Mouse (Mus musculus): ENCODE results near the gene Itm2b. TPM values are rescaled to one million over a fixed set of nuclear protein-coding genes. Genes with fewer than 3 reads are reported as not detected.

Gene Itm2b
- total and polyA plus RNA-seq, 3 experiments = 104 to 523 (median 507) TPM

GRCm38 (mm10) chr14:73422621-73423020 is 37.5 kb upstream of the Itm2b start:
- TF ChIP-seq TAL1 (conservative IDR thresholded peaks at IDR 0.05; ENCODE audit: low read depth, low read length) (no peak), GATA2 (IDR thresholded peaks at IDR 0.05; ENCODE audit: borderline replicate concordance, low read depth, low read length) (no peak), POLR2AphosphoS5 (IDR thresholded peaks at IDR 0.05; ENCODE audit: insufficient replicate concordance, low read depth, low read length) (no peak), CTCF (IDR thresholded peaks at IDR 0.05; ENCODE audit: low read depth, low read length) (no peak), GATA1 (IDR thresholded peaks at IDR 0.05; ENCODE audit: borderline replicate concordance, low read length) (no peak)
- ATAC-seq (ENCODE audit: extremely low read depth, insufficient number of reproducible peaks, low FRiP score, poor library complexity, severe bottlenecking) (no peak), DNase-seq (ENCODE audit: low spot score) (no peak)
- Histone ChIP-seq H3K27me3 (ENCODE audit: insufficient read depth, low read length) (peaks cover 3% of the 10 kb centered on the region; the same call in 1 of the 2 replicates), H3K4me3 (ENCODE audit: low read depth, low read length) (no peak overlapping the region), H3K36me3 (replicated peaks) (no peaks in the 10 kb centered on the region), H3K4me1 (ENCODE audit: insufficient read depth, low read depth, low read length) (peaks cover 3% of the 10 kb centered on the region), H3K9me3 (replicated peaks) (no peaks in the 10 kb centered on the region)

DNA sequence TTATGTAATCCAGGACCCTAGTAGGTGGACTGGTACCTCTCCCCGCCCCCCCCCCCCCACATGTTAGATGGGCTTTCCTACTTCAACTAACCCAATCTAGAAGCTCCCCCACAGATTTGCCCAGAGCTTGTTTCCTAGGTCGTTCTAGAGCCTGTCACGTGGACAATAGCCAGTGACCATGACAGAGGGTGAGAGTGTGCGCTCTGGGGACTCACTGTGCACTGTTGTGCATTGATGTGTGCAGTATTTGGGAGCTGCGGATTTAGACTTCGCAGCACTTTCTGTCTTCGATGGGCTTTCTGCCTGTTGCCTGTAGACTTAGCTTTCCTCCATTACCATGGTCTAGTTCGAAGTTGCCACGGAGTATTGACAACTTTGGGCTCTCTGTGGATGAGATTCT is 36.5 kb upstream of the Itm2b start:
- H3K4me1 ChIP-seq (ENCODE audit: insufficient read depth, low read depth, low read length) = peaks cover 6% of the 10 kb centered on the region
- peaks cover 7% of the 10 kb centered on the region; the same call in 1 of the 2 replicates for H3K27me3 ChIP-seq (ENCODE audit: insufficient read depth, low read length)
- no peaks in the 10 kb centered on the region for H3K9me3 ChIP-seq (replicated peaks)
- DNase-seq (ENCODE audit: low spot score) (no peak), ATAC-seq (ENCODE audit: extremely low read depth, insufficient number of reproducible peaks, low FRiP score, poor library complexity, severe bottlenecking) (no peak)
- no peak overlapping the region for H3K4me3 ChIP-seq (ENCODE audit: low read depth, low read length)
- no peaks in the 10 kb centered on the region for H3K36me3 ChIP-seq (replicated peaks)
- TF ChIP-seq POLR2AphosphoS5 (IDR thresholded peaks at IDR 0.05; ENCODE audit: insufficient replicate concordance, low read depth, low read length) (no peak), GATA1 (IDR thresholded peaks at IDR 0.05; ENCODE audit: borderline replicate concordance, low read length) (no peak)

DNA sequence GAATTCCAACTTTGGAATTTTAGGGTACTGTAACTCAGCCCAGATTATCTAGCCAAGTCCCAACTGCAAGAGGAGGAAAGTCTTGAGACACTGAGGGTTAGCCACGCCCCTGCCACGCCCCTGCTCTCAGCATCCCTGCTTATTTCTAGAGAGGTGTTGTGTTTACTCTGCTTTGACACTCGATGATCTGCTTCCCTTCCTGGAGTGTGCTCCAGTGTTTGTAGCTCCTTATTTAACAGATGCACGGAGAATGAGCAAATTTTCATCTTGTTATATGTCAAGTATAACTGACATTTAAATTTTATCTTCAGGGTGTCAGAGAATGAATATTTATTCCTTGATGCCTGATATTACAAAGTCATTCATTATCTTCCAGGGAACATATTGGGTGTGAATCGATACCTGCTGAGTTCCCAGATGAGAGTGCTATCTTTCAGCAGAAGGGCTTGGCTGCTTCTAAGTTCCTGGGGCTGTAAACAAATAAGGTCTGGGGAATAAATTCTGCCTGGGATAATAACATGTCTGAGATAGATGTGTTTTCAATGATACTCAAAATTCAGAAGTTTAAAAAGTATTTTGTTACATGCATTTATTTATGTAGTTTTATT is 35.2 kb upstream of the Itm2b start:
- Histone ChIP-seq H3K4me1 (ENCODE audit: insufficient read depth, low read depth, low read length) (peaks cover 8% of the 10 kb centered on the region), H3K4me3 (ENCODE audit: low read depth, low read length) (no peak overlapping the region), H3K27me3 (ENCODE audit: insufficient read depth, low read length) (peaks cover 7% of the 10 kb centered on the region; the same call in 1 of the 2 replicates), H3K9me3 (replicated peaks) (no peaks in the 10 kb centered on the region), H3K36me3 (replicated peaks) (no peaks in the 10 kb centered on the region)
- DNase-seq (ENCODE audit: low spot score) = no peak
- ATAC-seq (ENCODE audit: extremely low read depth, insufficient number of reproducible peaks, low FRiP score, poor library complexity, severe bottlenecking) = no peak
- TF ChIP-seq CTCF (IDR thresholded peaks at IDR 0.05; ENCODE audit: low read depth, low read length) = no peak
- no peak for TF ChIP-seq GATA1 (IDR thresholded peaks at IDR 0.05; ENCODE audit: borderline replicate concordance, low read length)
- TF ChIP-seq GATA2 (IDR thresholded peaks at IDR 0.05; ENCODE audit: borderline replicate concordance, low read depth, low read length) = no peak
- TF ChIP-seq POLR2AphosphoS5 (IDR thresholded peaks at IDR 0.05; ENCODE audit: insufficient replicate concordance, low read depth, low read length) = no peak
- TF ChIP-seq TAL1 (conservative IDR thresholded peaks at IDR 0.05; ENCODE audit: low read depth, low read length) = no peak

GRCm38 (mm10) chr14:73416511-73416910 is 31.4 kb upstream of the Itm2b start:
- H3K4me1 ChIP-seq (ENCODE audit: insufficient read depth, low read depth, low read length) = peaks cover 12% of the 10 kb centered on the region
- DNase-seq (ENCODE audit: low spot score) (no peak), ATAC-seq (ENCODE audit: extremely low read depth, insufficient number of reproducible peaks, low FRiP score, poor library complexity, severe bottlenecking) (no peak)
- H3K4me3 ChIP-seq (ENCODE audit: low read depth, low read length) = no peak overlapping the region
- H3K27me3 ChIP-seq (ENCODE audit: insufficient read depth, low read length) = 0 out of 2 replicates have a peak, but pooled peaks cover 4% of the 10 kb centered on the region
- no peaks in the 10 kb centered on the region for H3K36me3 ChIP-seq (replicated peaks)
- no peaks in the 10 kb centered on the region for H3K9me3 ChIP-seq (replicated peaks)
- TF ChIP-seq GATA2 (IDR thresholded peaks at IDR 0.05; ENCODE audit: borderline replicate concordance, low read depth, low read length) (no peak), POLR2AphosphoS5 (IDR thresholded peaks at IDR 0.05; ENCODE audit: insufficient replicate concordance, low read depth, low read length) (no peak), GATA1 (IDR thresholded peaks at IDR 0.05; ENCODE audit: borderline replicate concordance, low read length) (no peak), TAL1 (conservative IDR thresholded peaks at IDR 0.05; ENCODE audit: low read depth, low read length) (no peak), CTCF (IDR thresholded peaks at IDR 0.05; ENCODE audit: low read depth, low read length) (no peak)

DNA sequence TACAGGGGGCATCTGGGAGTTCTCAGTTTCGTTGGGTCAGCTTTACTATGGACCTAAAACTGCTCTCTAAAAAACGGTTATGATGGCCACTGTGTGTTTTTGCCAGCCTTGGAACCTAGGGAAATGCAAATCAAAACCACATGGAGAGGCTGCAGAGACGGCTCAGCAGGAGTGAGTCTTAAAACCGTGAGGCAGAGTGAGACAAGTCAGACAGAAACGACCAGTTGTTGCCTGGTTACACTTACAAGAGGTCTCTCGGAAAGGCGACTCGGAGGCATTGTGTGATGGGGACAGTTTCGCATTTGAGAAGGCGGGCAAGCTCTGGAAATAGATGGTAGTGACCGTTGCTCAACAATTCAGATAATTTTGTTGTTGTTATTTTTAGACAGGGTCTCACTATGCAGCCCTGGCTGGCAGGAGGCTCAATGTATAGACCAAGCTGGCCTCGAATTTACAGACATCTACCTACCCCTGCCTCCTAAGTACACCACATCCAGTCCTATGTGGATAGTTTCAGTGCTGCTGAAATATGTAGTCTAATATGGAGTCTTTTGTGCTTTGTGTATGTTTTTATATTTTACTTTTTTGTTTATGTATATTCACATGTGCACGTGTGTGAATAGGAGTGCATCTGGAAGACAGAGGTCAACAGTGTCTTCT is 30.4 kb upstream of the Itm2b start:
- Histone ChIP-seq H3K4me1 (ENCODE audit: insufficient read depth, low read depth, low read length) (peaks cover 12% of the 10 kb centered on the region), H3K36me3 (replicated peaks) (no peaks in the 10 kb centered on the region), H3K27me3 (ENCODE audit: insufficient read depth, low read length) (0 out of 2 replicates have a peak, but pooled peaks cover 4% of the 10 kb centered on the region), H3K4me3 (ENCODE audit: low read depth, low read length) (no peak overlapping the region), H3K9me3 (replicated peaks) (no peaks in the 10 kb centered on the region)
- DNase-seq (ENCODE audit: low spot score) (no peak), ATAC-seq (ENCODE audit: extremely low read depth, insufficient number of reproducible peaks, low FRiP score, poor library complexity, severe bottlenecking) (no peak)
- no peak for TF ChIP-seq GATA2 (IDR thresholded peaks at IDR 0.05; ENCODE audit: borderline replicate concordance, low read depth, low read length)
- no peak for TF ChIP-seq TAL1 (conservative IDR thresholded peaks at IDR 0.05; ENCODE audit: low read depth, low read length)
- no peak for TF ChIP-seq CTCF (IDR thresholded peaks at IDR 0.05; ENCODE audit: low read depth, low read length)
- no peak for TF ChIP-seq GATA1 (IDR thresholded peaks at IDR 0.05; ENCODE audit: borderline replicate concordance, low read length)
- no peak for TF ChIP-seq POLR2AphosphoS5 (IDR thresholded peaks at IDR 0.05; ENCODE audit: insufficient replicate concordance, low read depth, low read length)

DNA sequence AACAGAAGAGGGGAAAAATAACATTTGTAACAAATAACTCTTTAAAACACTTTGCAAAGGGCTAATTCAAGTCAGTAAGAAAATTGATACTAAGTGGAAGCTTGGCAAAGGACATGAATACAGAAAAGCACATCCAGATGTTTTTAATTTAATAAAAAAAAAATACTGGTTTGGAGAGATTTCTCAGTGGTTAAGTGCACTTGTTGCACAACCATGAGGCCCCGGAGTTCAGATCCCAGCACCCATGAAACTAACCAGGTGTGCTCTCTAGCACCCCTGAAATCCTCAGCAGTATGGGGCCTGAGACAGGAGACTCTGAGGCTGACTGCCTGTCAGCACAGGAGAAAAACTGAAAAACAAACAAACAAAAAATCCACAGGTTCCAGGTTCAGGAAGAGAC is 26.6 kb upstream of the Itm2b start:
- Histone ChIP-seq H3K4me3 (ENCODE audit: low read depth, low read length) (no peak overlapping the region), H3K36me3 (replicated peaks) (no peaks in the 10 kb centered on the region), H3K4me1 (ENCODE audit: insufficient read depth, low read depth, low read length) (peaks cover 10% of the 10 kb centered on the region), H3K27me3 (ENCODE audit: insufficient read depth, low read length) (0 out of 2 replicates have a peak, but pooled peaks cover 1% of the 10 kb centered on the region), H3K9me3 (replicated peaks) (no peaks in the 10 kb centered on the region)
- TF ChIP-seq GATA1 (IDR thresholded peaks at IDR 0.05; ENCODE audit: borderline replicate concordance, low read length) (no peak), POLR2AphosphoS5 (IDR thresholded peaks at IDR 0.05; ENCODE audit: insufficient replicate concordance, low read depth, low read length) (no peak)
- DNase-seq (ENCODE audit: low spot score) (no peak), ATAC-seq (ENCODE audit: extremely low read depth, insufficient number of reproducible peaks, low FRiP score, poor library complexity, severe bottlenecking) (no peak)
